ENCODE assay signal across 17 mouse cellular contexts in genomic region chrX:71378435-71378834, GRCm38 (mm10).
"Had no signal": no experiment of that assay in that cellular context is flagged by ENCODE, and none has a peak within 500 bp of the region (broad histone marks: within the 10 kb centered on the region; RNA-seq: fewer than 3 reads in every experiment).

No protein-coding gene starts in this region.

- DNase-seq: kidney, adult 18-20 months; kidney, postnatal 36 days; layer of hippocampus, adult 9-11 months; layer of hippocampus, postnatal 36 days; lung, embryonic 14.5 days; lung, postnatal 10 days; lung, postnatal 4 days; right cerebral cortex, adult 18-20 months; right cerebral cortex, postnatal 25 days had no signal

- H3K4me2 ChIP-seq: kidney, embryonic 15.5 days; limb, embryonic 15.5 days; liver, embryonic 12.5 days; lung, embryonic 14.5 days; midbrain, embryonic 12.5 days; neural tube, embryonic 15.5 days had no signal

- H3K9me3 ChIP-seq: kidney, embryonic 15.5 days; limb, embryonic 15.5 days; liver, embryonic 12.5 days; megakaryocyte, embryonic 14.5 days; midbrain, embryonic 12.5 days; neural tube, embryonic 15.5 days had no signal

- H3K4me3 ChIP-seq: kidney, embryonic 15.5 days; limb, embryonic 15.5 days; liver, embryonic 12.5 days; megakaryocyte, embryonic 14.5 days; midbrain, embryonic 12.5 days; neural tube, embryonic 15.5 days had no signal

- ATAC-seq: liver, embryonic 12.5 days; midbrain, embryonic 16.5 days had no signal

- H3K27me3 ChIP-seq: limb, embryonic 15.5 days; liver, embryonic 12.5 days; midbrain, embryonic 12.5 days; neural tube, embryonic 15.5 days had no signal

- H3K4me1 ChIP-seq: kidney, embryonic 15.5 days; limb, embryonic 15.5 days; liver, embryonic 12.5 days; megakaryocyte, embryonic 14.5 days; midbrain, embryonic 12.5 days; neural tube, embryonic 15.5 days had no signal

- H3K9ac ChIP-seq: kidney, embryonic 15.5 days; limb, embryonic 15.5 days; liver, embryonic 12.5 days; lung, embryonic 14.5 days; midbrain, embryonic 12.5 days; neural tube, embryonic 15.5 days had no signal

- H3K36me3 ChIP-seq: kidney, embryonic 15.5 days; limb, embryonic 15.5 days; midbrain, embryonic 12.5 days; neural tube, embryonic 15.5 days had no signal

- H3K27ac ChIP-seq: kidney, embryonic 15.5 days; limb, embryonic 15.5 days; liver, embryonic 12.5 days; midbrain, embryonic 12.5 days; neural tube, embryonic 15.5 days; stomach, postnatal 0 days had no signal
